Mouse (Mus musculus) liver, embryonic 13.5 days (tissue): Measurements from ENCODE around the gene Cd96. TPM values are rescaled to one million over a fixed set of nuclear protein-coding genes. Genes with fewer than 3 reads are reported as not detected.

ENCODE experiments used
- polyA plus RNA-seq: library from polyadenylated mRNA; unstranded; fragments of >200 nt; fragmentation: Nextera tagmentation; extraction: Ambion mirVana; gene quantifications from 2 replicates; pipeline ENCODE4 v1.2.1, GENCODE M21; 2015

Gene Cd96
- polyA plus RNA-seq, 1 experiment from 2014 or later, result not detected

Other genes starting within 250 kb of the Cd96 start
- 12.9 and 14.1 TPM in 2 replicates for gene Phldb2, start 166.7 kb downstream of the Cd96 start, polyA plus RNA-seq
- gene Plcxd2, start 110.0 kb downstream of the Cd96 start, polyA plus RNA-seq, result 2.2 and 2.7 TPM in 2 replicates
- 2.5 and 3.4 TPM in 2 replicates for gene Gm4737, start 34.8 kb upstream of the Cd96 start, polyA plus RNA-seq